Mouse (Mus musculus) ES-E14 (cell line): Measurements from ENCODE around the gene Fhad1. TPM values are rescaled to one million over a fixed set of nuclear protein-coding genes. Genes with fewer than 3 reads are reported as not detected.

ENCODE experiments used
- DNase-seq: peaks from one replicate; pipeline ENCODE4 v3.0.0-alpha.2; 2013; ENCODE audit warnings: low read depth, low spot score
- H3K27ac ChIP-seq: 2 replicates; pipeline ENCODE4 v1.5.1; 2012; ENCODE audit warnings: low read depth, mild to moderate bottlenecking, low read length, moderate library complexity, mixed read lengths; ENCODE audit not compliant: poor library complexity, insufficient read depth, severe bottlenecking
- H3K36me3 ChIP-seq: 2 replicates; pipeline ENCODE4 v1.6.1; 2012; ENCODE audit warnings: mild to moderate bottlenecking, low read length, moderate library complexity, mixed read lengths; ENCODE audit not compliant: control insufficient read depth, poor library complexity, insufficient read depth, severe bottlenecking
- H3K4me1 ChIP-seq, 2 experiments: fragments of 150-350 bp in 1 of 2; sonication (generic) in 1 of 2; 2 replicates each; pipeline ENCODE4 v1.6.1; 2012; ENCODE audit warnings: low read length in 2 of 2, mild to moderate bottlenecking in 1 of 2, mixed read lengths in 1 of 2; ENCODE audit not compliant: control insufficient read depth in 2 of 2, insufficient read depth in 2 of 2, poor library complexity in 1 of 2
- H3K4me3 ChIP-seq, 2 experiments: fragments of 150-350 bp in 1 of 2; sonication (generic) in 1 of 2; 2 replicates each; pipeline ENCODE4 v1.5.1; 2012; ENCODE audit warnings: low read length in 2 of 2, low read depth in 1 of 2, mild to moderate bottlenecking in 1 of 2, mixed read lengths in 1 of 2; ENCODE audit not compliant: insufficient read depth in 1 of 2, poor library complexity in 1 of 2, severe bottlenecking in 1 of 2
- H3K9ac ChIP-seq: 2 replicates; pipeline ENCODE4 v1.6.1; 2012; ENCODE audit warnings: low read depth, mild to moderate bottlenecking, low read length, mixed read lengths; ENCODE audit not compliant: poor library complexity, insufficient read depth, severe bottlenecking
- H3K9me3 ChIP-seq: fragments of 150-350 bp; sonication (generic); 2 replicates; pipeline ENCODE4 v1.6.1; 2012; ENCODE audit warnings: low read depth, mild to moderate bottlenecking, low read length; ENCODE audit not compliant: control insufficient read depth, insufficient read depth
- HCFC1 ChIP-seq: IDR thresholded peaks from 2 replicates; pipeline ENCODE4 v1.6.1; 2012; ENCODE audit warnings: low read length, inconsistent platforms, borderline replicate concordance; ENCODE audit not compliant: insufficient read depth
- ZNF384 ChIP-seq: IDR thresholded peaks from 2 replicates; pipeline ENCODE4 v1.6.1; 2012; ENCODE audit warnings: low read depth, low read length, inconsistent platforms
- in situ Hi-C, 2 experiments: fragments of 600-800 bp; cut with MboI; formaldehyde crosslinking; loops; one replicate each; pipeline ENCODE4 v1.15.1; 2025; ENCODE audit warnings: low sequenced_read_pairs in 2 of 2, inconsistent platforms in 1 of 2; ENCODE audit not compliant: unreplicated experiment in 2 of 2
- total RNA-seq: library from RNA; depleted of rRNA; stranded (reverse); fragments of 300-350 nt; gene quantifications from 2 replicates; pipeline ENCODE4 v1.2.3, GENCODE M21; 2012; rRNA removed

Fhad1 gene
- total RNA-seq, 1 experiment = 0.49 TPM

DNA sequence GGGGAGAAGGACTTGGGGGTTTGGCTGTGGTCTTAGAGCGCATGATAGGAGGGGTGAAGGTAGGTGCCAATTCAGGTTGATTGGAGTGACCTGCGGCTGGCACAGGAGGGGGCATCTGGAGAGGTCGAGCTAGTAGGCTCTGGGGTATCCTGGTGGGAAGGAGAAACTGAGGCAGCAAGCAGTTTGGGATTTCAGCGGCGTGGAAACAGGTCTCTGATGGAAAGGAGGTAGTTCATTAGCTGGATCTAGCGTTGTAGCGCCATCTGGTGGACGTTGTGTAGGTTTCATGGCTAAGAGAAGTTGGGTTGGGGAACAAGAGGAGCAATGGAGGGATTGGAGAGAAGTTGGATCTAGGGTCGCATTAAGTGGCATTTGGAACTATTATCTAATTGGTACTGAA lies 161.4 kb downstream of the Fhad1 start:
- Histone ChIP-seq H3K9me3 (no peaks in the 10 kb centered on the region), H3K4me3 (no peak overlapping the region), H3K9ac (no peak overlapping the region), H3K36me3 (no peaks in the 10 kb centered on the region), H3K4me1 (0 out of 4 replicates have a peak, but pooled peaks cover 0 to 2% of the 10 kb centered on the region in 2 experiments), H3K27ac (no peak overlapping the region)
- in situ Hi-C loops = no loop called here
- TF ChIP-seq HCFC1 = no peak
- no peak for TF ChIP-seq ZNF384
- DNase-seq = no peak

- in situ Hi-C loops = no loop called here
- Histone ChIP-seq H3K4me3 (no peak within 1 kb of the TSS), H3K36me3 (no peaks in the 10 kb centered on the region), H3K4me1 (no peaks in the 10 kb centered on the region; a peak in 1 of 4 replicates), H3K27ac (no peak within 1 kb of the TSS), H3K9ac (no peak within 1 kb of the TSS), H3K9me3 (no peaks in the 10 kb centered on the region)
- DNase-seq = no peak
- no peak for TF ChIP-seq HCFC1
Measured at GRCm38 (mm10) chr4:141845999-141846398, 168.9 kb downstream of the Fhad1 start, which contains the start of gene Ctrc. Gene Ctrc (minus strand): TSS chr4:141846359.

Other genes with a start within 250 kb of the Fhad1 start
- 12.1 and 19.3 TPM in 2 replicates for gene Dnajc16, start 224.2 kb downstream of the Fhad1 start, total RNA-seq
- gene Casp9, start 221.5 kb downstream of the Fhad1 start, total RNA-seq = 5.5 and 6.1 TPM in 2 replicates
- gene Cela2a, start 188.9 kb downstream of the Fhad1 start, total RNA-seq = 7.3 and 8.2 TPM in 2 replicates
- gene Ctrc, start 168.7 kb downstream of the Fhad1 start, total RNA-seq = not detected in 2 replicates
- gene Efhd2, start 140.2 kb downstream of the Fhad1 start, total RNA-seq = 6.2 and 9.2 TPM in 2 replicates
- gene Tmem51, start 69.2 kb upstream of the Fhad1 start, total RNA-seq = 13.6 and 24.0 TPM in 2 replicates
- 14.0 and 24.3 TPM in 2 replicates for gene Kazn, start 224.3 kb upstream of the Fhad1 start, total RNA-seq